Mouse (Mus musculus) stomach, postnatal 0 days (tissue): Measurements from ENCODE around the gene Gm11011.

Experiments
- CTCF ChIP-seq: IDR thresholded peaks from 2 replicates; pipeline ENCODE4 v1.5.1; 2016; ENCODE audit warnings: antibody characterized with exemption, low read depth, mild to moderate bottlenecking, moderate library complexity
- EP300 ChIP-seq: optimal IDR thresholded peaks from 2 replicates; pipeline ENCODE3; 2016; ENCODE audit warnings: antibody characterized with exemption

- TF ChIP-seq CTCF = no peak
- no peak for TF ChIP-seq EP300
These were observed 48.6 kb downstream of the Gm11011 start for GRCm38 (mm10) chr2:169538906-169539305.
